Comparison of ENCODE assay signal across 11 mouse cellular contexts in genomic region chr8:126571065-126571660, GRCm38 (mm10). TPM values are rescaled to one million over a fixed set of nuclear protein-coding genes. Genes with fewer than 3 reads are reported as not detected.
DNase-seq lines count a peak whose midpoint lies in the region; ATAC-seq and TF ChIP-seq lines count a peak whose summit lies in the region.
"Had no signal": no experiment of that assay in that cellular context is flagged by ENCODE, and none has a peak within 500 bp of the region (broad histone marks: within the 10 kb centered on the region; RNA-seq: fewer than 3 reads in every experiment).

No protein-coding gene starts in this region.

- 81% methylated on average over 15 of the region's 15 CpGs for WGBS in intestine, embryonic 14.5 days
- 74% methylated on average over 15 of the region's 15 CpGs for WGBS in intestine, embryonic 16.5 days

- ATAC-seq in intestine, embryonic 14.5 days (replicated peaks; ENCODE audit: low FRiP score, low TSS enrichment, low read depth): 0 out of 2 replicates have a peak, but pooled peaks have one; percentile 30
- no peak for ATAC-seq in intestine, embryonic 16.5 days
- ATAC-seq in common myeloid progenitor, adult 5-6 weeks (replicated peaks; ENCODE audit: low read depth, poor library complexity, severe bottlenecking): peak; percentile 66
- ATAC-seq: hindbrain, postnatal 0 days had no signal

- H3K36me3 ChIP-seq in intestine, embryonic 14.5 days (ENCODE audit: control insufficient read depth, insufficient read depth, low read length): no peaks in the 10 kb centered on the region
- no peaks in the 10 kb centered on the region for H3K36me3 ChIP-seq in intestine, embryonic 16.5 days (ENCODE audit: control insufficient read depth, insufficient read depth, low read length)
- no peaks in the 10 kb centered on the region for H3K36me3 ChIP-seq in E14TG2a.4 (ENCODE audit: insufficient read depth, low read length)

- no peak overlapping the region for H3K27ac ChIP-seq in intestine, embryonic 14.5 days (ENCODE audit: low read depth)
- no peak overlapping the region for H3K27ac ChIP-seq in intestine, embryonic 16.5 days (ENCODE audit: low read length)
- H3K27ac ChIP-seq: hindbrain, postnatal 0 days had no signal

- no peaks in the 10 kb centered on the region for H3K27me3 ChIP-seq in intestine, embryonic 14.5 days (replicated peaks; ENCODE audit: control insufficient read depth, insufficient read depth, low read length)
- H3K27me3 ChIP-seq in intestine, embryonic 16.5 days (replicated peaks; ENCODE audit: control insufficient read depth, insufficient read depth, low read length): no peaks in the 10 kb centered on the region
- peaks cover 3% of the 10 kb centered on the region for H3K27me3 ChIP-seq in E14TG2a.4 (ENCODE audit: insufficient read depth, low read length)

- no peak overlapping the region for H3K4me2 ChIP-seq in intestine, embryonic 14.5 days (ENCODE audit: low read length)
- H3K4me2 ChIP-seq in intestine, embryonic 16.5 days (ENCODE audit: low read depth, low read length): no peak overlapping the region

- no peak for TF ChIP-seq CTCF in E14TG2a.4 (conservative IDR thresholded peaks at IDR 0.05; ENCODE audit: low read length)

- DNase-seq in intestine, embryonic 14.5 days (ENCODE audit: low spot score): no peak
- DNase-seq in lung, postnatal 4 days: peak; percentile 32 to 44
- DNase-seq in right cerebral cortex, postnatal 36 days (ENCODE audit: low spot score in 2 of 2): no peak
- DNase-seq in left cerebral cortex, adult 9 months (ENCODE audit: low spot score in 2 of 2): no peak
- DNase-seq: cerebellum, adult 8-10 months; gastrocnemius, postnatal 36 days; kidney, postnatal 10 days had no signal

- H3K9ac ChIP-seq in intestine, embryonic 14.5 days (ENCODE audit: low read length): no peak overlapping the region
- no peak overlapping the region for H3K9ac ChIP-seq in intestine, embryonic 16.5 days (ENCODE audit: low read depth, low read length)

- no peaks in the 10 kb centered on the region for H3K9me3 ChIP-seq in intestine, embryonic 14.5 days (ENCODE audit: control insufficient read depth, low read length)
- no peaks in the 10 kb centered on the region for H3K9me3 ChIP-seq in intestine, embryonic 16.5 days (ENCODE audit: control insufficient read depth, low read length)
- no peaks in the 10 kb centered on the region for H3K9me3 ChIP-seq in E14TG2a.4 (ENCODE audit: low read length)

- H3K4me3 ChIP-seq in intestine, embryonic 14.5 days (ENCODE audit: low read depth, low read length): no peak overlapping the region
- no peak overlapping the region for H3K4me3 ChIP-seq in intestine, embryonic 16.5 days (ENCODE audit: low read length)
- H3K4me3 ChIP-seq in E14TG2a.4 (replicated peaks; ENCODE audit: low read length): peak overlapping the region; percentile 46

- H3K4me1 ChIP-seq in intestine, embryonic 14.5 days (replicated peaks; ENCODE audit: control insufficient read depth, insufficient read depth, low read length): peaks cover 12% of the 10 kb centered on the region
- peaks cover 16% of the 10 kb centered on the region; the same call in 1 of the 2 replicates for H3K4me1 ChIP-seq in intestine, embryonic 16.5 days (ENCODE audit: control insufficient read depth, insufficient read depth, low read length)
- H3K4me1 ChIP-seq in E14TG2a.4 (replicated peaks; ENCODE audit: low read depth, low read length): peaks cover 22% of the 10 kb centered on the region

RNA-seq across cellular contexts. Expression of gene Irf2bp2, which starts 22.6 kb away (rescaled TPM):
- 11.3 and 11.5 TPM in 2 replicates for polyA plus RNA-seq in intestine, embryonic 14.5 days (2014; fragmentation: Nextera tagmentation; extraction: Ambion mirVana)
- 11.5 and 11.9 TPM in 2 replicates for polyA plus RNA-seq in intestine, embryonic 16.5 days (2015; fragmentation: Nextera tagmentation; extraction: Ambion mirVana)
- total RNA-seq in common myeloid progenitor, adult 5-6 weeks (2017): 72.3 and 85.4 TPM in 2 replicates

Comparison
In these comparisons a context has a peak if more than half of its experiments do, and no peak if none do; other contexts are left out.
1. DNase-seq: peak in lung, postnatal 4 days (2 of 2); none in intestine, embryonic 14.5 days (single experiment), right cerebral cortex, postnatal 36 days (0 of 2) and left cerebral cortex, adult 9 months (0 of 2).